Mouse (Mus musculus): Measurements from ENCODE around the gene Asic2. TPM values are rescaled to one million over a fixed set of nuclear protein-coding genes. Genes with fewer than 3 reads are reported as not detected.

Asic2 gene
- 7.0 and 7.7 TPM in 2 replicates for polyA plus RNA-seq (2015; fragmentation: Nextera tagmentation; extraction: Ambion mirVana)

DNA sequence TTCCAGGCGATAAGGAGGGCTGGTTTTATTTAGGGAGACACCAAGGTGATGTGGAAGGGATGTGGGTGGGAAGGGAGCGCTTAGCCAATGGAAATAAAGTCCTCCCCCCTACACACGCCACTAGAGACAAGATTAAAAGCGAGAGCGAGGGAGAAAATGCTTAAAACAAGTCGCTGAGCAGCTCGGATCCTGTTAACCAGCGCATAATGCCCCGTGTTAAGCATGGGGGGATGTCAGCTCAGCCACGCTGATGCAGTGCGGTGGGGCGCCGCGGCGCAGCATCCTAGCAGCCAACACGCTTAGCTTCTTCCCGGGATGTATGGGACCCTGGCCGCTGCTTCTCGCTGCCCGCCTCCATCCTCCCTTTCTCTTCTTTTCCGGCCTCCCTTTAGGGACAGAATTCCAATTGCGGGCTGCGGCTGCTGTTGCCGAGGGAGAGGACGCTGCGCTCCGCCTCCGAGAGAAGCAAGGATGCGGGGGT, at the start of gene Asic2:
Asic2 (minus strand) TSS at position 57 of the 481 bp plus-strand sequence.
- 1% methylated on average over 29 of the region's 29 CpGs for WGBS
- peaks cover 54% of the 10 kb centered on the region for H3K4me1 ChIP-seq (replicated peaks)
- peak within 1 kb of the TSS; percentile 76 for H3K27ac ChIP-seq
- peak within 1 kb of the TSS; percentile 79 for H3K4me2 ChIP-seq
- no peaks in the 10 kb centered on the region for H3K9me3 ChIP-seq
- H3K36me3 ChIP-seq = no peaks in the 10 kb centered on the region
- peaks cover 42% of the 10 kb centered on the region for H3K27me3 ChIP-seq
- peak within 1 kb of the TSS; percentile 75 for H3K9ac ChIP-seq
- peak within 1 kb of the TSS; percentile 48 for H3K4me3 ChIP-seq
- peak; percentile 38; the same call in 1 of the 2 replicates for ATAC-seq (ENCODE audit: low FRiP score)

- no peak for ATAC-seq (ENCODE audit: low FRiP score)
- Histone ChIP-seq H3K9me3 (no peaks in the 10 kb centered on the region), H3K27ac (no peak overlapping the region), H3K9ac (no peak overlapping the region), H3K4me3 (no peak overlapping the region), H3K4me1 (replicated peaks) (0 out of 2 replicates have a peak, but pooled peaks cover 2% of the 10 kb centered on the region), H3K4me2 (no peak overlapping the region), H3K27me3 (no peaks in the 10 kb centered on the region), H3K36me3 (no peaks in the 10 kb centered on the region)
- WGBS = 83% methylated on average over 3 of the region's 3 CpGs
Measured at GRCm38 (mm10) chr11:82016181-82016780, 48.0 kb upstream of the Asic2 start.

DNA sequence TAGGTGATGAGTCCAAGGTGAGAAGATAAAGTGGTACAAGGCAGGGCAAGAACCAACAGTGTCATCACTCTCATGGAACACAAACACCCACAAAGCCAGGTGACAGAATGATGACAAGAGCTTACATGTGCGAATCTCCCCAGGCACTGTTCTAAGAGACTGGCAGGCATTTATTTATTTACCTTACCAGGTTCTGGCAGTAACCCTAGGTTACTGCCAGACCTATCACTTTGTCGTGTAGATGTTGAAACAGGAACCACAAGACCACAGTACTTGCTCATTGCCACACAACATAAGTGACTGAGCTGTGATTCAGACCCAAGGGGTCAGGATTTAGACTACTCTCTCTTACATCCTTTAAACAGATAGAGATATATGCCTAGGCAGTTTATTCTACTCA, 46.8 kb upstream of the Asic2 start:
- WGBS = 73% methylated on average over 2 of the region's 2 CpGs
- no peaks in the 10 kb centered on the region for H3K9me3 ChIP-seq
- H3K27ac ChIP-seq = no peak overlapping the region
- no peaks in the 10 kb centered on the region for H3K36me3 ChIP-seq
- no peak overlapping the region for H3K4me3 ChIP-seq
- no peak overlapping the region for H3K9ac ChIP-seq
- H3K4me2 ChIP-seq = no peak overlapping the region
- no peak for ATAC-seq (ENCODE audit: low FRiP score)
- 0 out of 2 replicates have a peak, but pooled peaks cover 2% of the 10 kb centered on the region for H3K4me1 ChIP-seq (replicated peaks)
- H3K27me3 ChIP-seq = no peaks in the 10 kb centered on the region

DNA sequence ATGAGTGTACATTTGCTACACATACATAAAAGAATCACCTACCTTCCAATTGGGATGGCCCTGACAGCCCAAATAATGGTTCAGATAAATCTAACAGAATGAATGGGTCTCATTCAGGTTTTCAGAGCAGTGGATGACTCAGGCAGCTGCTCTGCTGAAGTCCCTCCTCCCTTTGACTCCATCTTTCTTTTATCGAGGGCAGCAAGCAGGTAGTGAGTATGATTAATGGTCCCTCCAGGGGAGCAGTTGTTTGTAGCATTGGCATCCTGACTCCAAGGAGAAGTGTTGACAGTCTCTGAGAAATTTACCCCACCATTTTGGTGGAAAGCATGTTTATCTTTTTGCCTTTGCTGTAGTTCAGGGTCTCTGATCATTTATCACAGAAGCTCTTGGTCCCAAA, 45.5 kb upstream of the Asic2 start:
- Histone ChIP-seq H3K4me2 (no peak overlapping the region), H3K36me3 (no peaks in the 10 kb centered on the region), H3K9me3 (no peaks in the 10 kb centered on the region), H3K9ac (no peak overlapping the region), H3K27me3 (no peaks in the 10 kb centered on the region), H3K4me3 (no peak overlapping the region), H3K27ac (no peak overlapping the region), H3K4me1 (replicated peaks) (no peaks in the 10 kb centered on the region)
- no peak for ATAC-seq (ENCODE audit: low FRiP score)
- WGBS = 24% methylated on average over 1 of the region's 1 CpGs

GRCm38 (mm10) chr11:82011411-82012193, 43.3 kb upstream of the Asic2 start:
- Histone ChIP-seq H3K4me1 (replicated peaks) (peaks cover 15% of the 10 kb centered on the region), H3K27me3 (no peaks in the 10 kb centered on the region), H3K36me3 (no peaks in the 10 kb centered on the region), H3K4me3 (no peak overlapping the region), H3K4me2 (no peak overlapping the region), H3K27ac (no peak overlapping the region), H3K9me3 (no peaks in the 10 kb centered on the region), H3K9ac (no peak overlapping the region)
- 49% methylated on average over 8 of the region's 8 CpGs for WGBS
- no peak for ATAC-seq (ENCODE audit: low FRiP score)

DNA sequence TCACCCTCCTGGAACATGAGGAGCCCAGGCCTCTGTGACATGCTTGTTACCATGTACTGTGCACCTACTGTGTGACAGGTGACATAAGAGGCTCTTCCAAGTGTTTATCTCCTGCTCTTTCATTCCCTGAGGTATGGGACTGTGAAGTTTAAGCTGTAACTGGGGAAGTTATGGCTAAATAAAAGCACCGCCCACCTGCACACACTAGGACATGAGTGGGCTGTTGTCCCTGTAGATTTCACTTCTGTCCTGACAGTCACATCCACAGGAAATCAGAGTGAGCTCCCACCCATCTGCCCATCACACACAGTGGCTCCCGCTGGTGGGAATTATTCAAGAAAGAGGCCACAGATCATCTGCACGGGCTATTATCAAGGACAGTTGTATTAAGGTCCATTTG, 41.9 kb upstream of the Asic2 start:
- H3K4me3 ChIP-seq = no peak overlapping the region
- H3K27me3 ChIP-seq = no peaks in the 10 kb centered on the region
- H3K36me3 ChIP-seq = no peaks in the 10 kb centered on the region
- peaks cover 16% of the 10 kb centered on the region for H3K4me1 ChIP-seq (replicated peaks)
- H3K9me3 ChIP-seq = no peaks in the 10 kb centered on the region
- no peak overlapping the region for H3K27ac ChIP-seq
- H3K9ac ChIP-seq = no peak overlapping the region
- 94% methylated on average over 3 of the region's 3 CpGs for WGBS
- no peak overlapping the region for H3K4me2 ChIP-seq
- ATAC-seq (ENCODE audit: low FRiP score) = no peak

DNA sequence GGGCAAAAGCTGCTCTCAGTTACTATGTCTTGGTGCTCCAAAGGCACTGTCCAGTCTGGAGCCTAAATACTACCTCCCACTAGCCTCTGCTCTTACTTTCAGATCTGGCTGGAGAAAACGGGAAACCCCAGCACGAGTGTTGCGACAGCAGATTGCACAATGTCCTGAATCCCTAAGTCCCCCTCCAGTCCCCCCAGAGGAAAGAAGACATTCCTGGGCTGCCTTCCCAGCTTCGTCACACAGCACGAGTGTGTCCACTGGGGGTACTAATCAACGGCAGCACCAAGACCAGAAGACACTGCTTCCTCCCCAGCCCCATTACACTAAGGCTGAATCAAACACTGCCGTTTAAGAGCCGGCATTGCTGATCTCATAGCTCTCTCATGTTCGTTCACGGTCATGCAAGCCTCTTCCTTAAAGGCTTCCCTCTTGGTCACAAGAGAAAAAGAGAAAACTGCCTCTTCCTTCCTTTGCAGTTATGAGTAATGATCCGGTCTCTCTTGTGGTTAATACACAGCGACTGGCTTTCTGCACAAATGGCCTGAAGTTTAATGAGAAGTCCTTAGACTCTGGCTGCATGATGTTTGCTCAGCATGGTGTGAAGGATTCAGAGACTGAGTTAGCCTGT, 38.7 kb upstream of the Asic2 start:
- Histone ChIP-seq H3K4me1 (replicated peaks) (peaks cover 16% of the 10 kb centered on the region), H3K9ac (no peak overlapping the region), H3K9me3 (no peaks in the 10 kb centered on the region), H3K4me3 (no peak overlapping the region), H3K4me2 (no peak overlapping the region), H3K36me3 (no peaks in the 10 kb centered on the region), H3K27ac (peak overlapping the region; percentile 50), H3K27me3 (0 out of 2 replicates have a peak, but pooled peaks cover 2% of the 10 kb centered on the region)
- no peak for ATAC-seq (ENCODE audit: low FRiP score)
- 63% methylated on average over 12 of the region's 12 CpGs for WGBS

GRCm38 (mm10) chr11:82004810-82005209, 36.6 kb upstream of the Asic2 start:
- 73% methylated on average over 2 of the region's 2 CpGs for WGBS
- no peaks in the 10 kb centered on the region for H3K9me3 ChIP-seq
- no peak overlapping the region for H3K9ac ChIP-seq
- H3K36me3 ChIP-seq = no peaks in the 10 kb centered on the region
- H3K4me3 ChIP-seq = no peak overlapping the region
- ATAC-seq (ENCODE audit: low FRiP score) = no peak
- no peak overlapping the region for H3K27ac ChIP-seq
- no peak overlapping the region for H3K4me2 ChIP-seq
- H3K4me1 ChIP-seq (replicated peaks) = peaks cover 16% of the 10 kb centered on the region
- H3K27me3 ChIP-seq = 0 out of 2 replicates have a peak, but pooled peaks cover 3% of the 10 kb centered on the region

DNA sequence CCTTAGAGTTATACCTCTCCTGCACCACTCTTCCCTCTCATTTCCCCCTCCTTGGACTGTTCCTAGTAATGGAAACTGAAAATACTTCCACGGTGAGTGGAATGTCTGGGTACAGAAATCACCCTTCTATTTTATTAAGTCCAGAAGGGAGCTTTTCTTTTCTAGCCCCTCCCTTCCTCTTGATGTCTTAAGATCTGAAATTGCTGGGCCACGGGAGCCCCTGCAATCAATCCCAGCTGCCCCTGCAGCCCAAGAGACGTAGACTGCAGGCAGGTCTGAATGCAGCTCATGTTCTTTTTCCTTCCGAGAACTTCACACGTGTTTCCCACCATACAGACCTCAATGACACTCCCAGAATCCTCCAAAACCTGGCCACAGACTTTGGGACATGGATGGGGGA, 32.3 kb upstream of the Asic2 start:
- WGBS = 66% methylated on average over 5 of the region's 5 CpGs
- no peak overlapping the region for H3K4me3 ChIP-seq
- no peak overlapping the region for H3K4me2 ChIP-seq
- H3K27ac ChIP-seq = no peak overlapping the region
- 0 out of 2 replicates have a peak, but pooled peaks cover 7% of the 10 kb centered on the region for H3K27me3 ChIP-seq
- H3K36me3 ChIP-seq = no peaks in the 10 kb centered on the region
- ATAC-seq (ENCODE audit: low FRiP score) = no peak
- H3K9me3 ChIP-seq = no peaks in the 10 kb centered on the region
- no peak overlapping the region for H3K9ac ChIP-seq
- no peaks in the 10 kb centered on the region for H3K4me1 ChIP-seq (replicated peaks)

- Histone ChIP-seq H3K36me3 (no peaks in the 10 kb centered on the region), H3K27ac (no peak overlapping the region), H3K9ac (no peak overlapping the region), H3K9me3 (no peaks in the 10 kb centered on the region), H3K4me2 (no peak overlapping the region), H3K4me3 (no peak overlapping the region), H3K27me3 (0 out of 2 replicates have a peak, but pooled peaks cover 7% of the 10 kb centered on the region), H3K4me1 (replicated peaks) (no peaks in the 10 kb centered on the region)
- WGBS = 92% methylated on average over 4 of the region's 4 CpGs
- ATAC-seq (ENCODE audit: low FRiP score) = no peak
Measured at GRCm38 (mm10) chr11:81999469-81999868, 31.2 kb upstream of the Asic2 start.

GRCm38 (mm10) chr11:81998646-81999045, 30.4 kb upstream of the Asic2 start:
- ATAC-seq (ENCODE audit: low FRiP score) = no peak
- no peaks in the 10 kb centered on the region for H3K4me1 ChIP-seq (replicated peaks)
- 0 out of 2 replicates have a peak, but pooled peaks cover 7% of the 10 kb centered on the region for H3K27me3 ChIP-seq
- no peaks in the 10 kb centered on the region for H3K36me3 ChIP-seq
- H3K9me3 ChIP-seq = no peaks in the 10 kb centered on the region
- no peak overlapping the region for H3K4me2 ChIP-seq
- H3K27ac ChIP-seq = no peak overlapping the region
- 86% methylated on average over 3 of the region's 3 CpGs for WGBS
- no peak overlapping the region for H3K9ac ChIP-seq
- no peak overlapping the region for H3K4me3 ChIP-seq

- WGBS = 88% methylated on average over 5 of the region's 5 CpGs
- H3K27me3 ChIP-seq = peaks cover 6% of the 10 kb centered on the region; the same call in 1 of the 2 replicates
- no peak overlapping the region for H3K4me2 ChIP-seq
- ATAC-seq (ENCODE audit: low FRiP score) = no peak
- no peaks in the 10 kb centered on the region for H3K9me3 ChIP-seq
- H3K4me1 ChIP-seq (replicated peaks) = no peaks in the 10 kb centered on the region
- H3K4me3 ChIP-seq = no peak overlapping the region
- H3K36me3 ChIP-seq = no peaks in the 10 kb centered on the region
- no peak overlapping the region for H3K9ac ChIP-seq
- no peak overlapping the region for H3K27ac ChIP-seq
Measured at GRCm38 (mm10) chr11:81997085-81997484, 28.8 kb upstream of the Asic2 start.
